Mouse (Mus musculus): ENCODE measurements at regions not wholly inside any gene's neighbourhood (a gene's known extent, or its start where the extent isn't known, plus 50 kb on each side); places are given as distances from the start of the nearest gene placed in this dataset.

- TF ChIP-seq POLR2A (IDR thresholded peaks at IDR 0.05; ENCODE audit: insufficient read depth, low read depth, low read length) (no peak), CTCF (IDR thresholded peaks at IDR 0.05; ENCODE audit: insufficient read depth, low read depth, low read length) (no peak)
- WGBS = 97% methylated on average over 8 of the region's 8 CpGs
- Histone ChIP-seq H3K4me3 (ENCODE audit: insufficient read depth, low read depth, low read length) (no peak overlapping the region), H3K27ac (ENCODE audit: insufficient read depth, low read depth, low read length) (no peak overlapping the region), H3K4me1 (ENCODE audit: control insufficient read depth, insufficient read depth, low read length) (peaks cover 7% of the 10 kb centered on the region)
Measured at GRCm38 (mm10) chr15:86917891-86918290, 626.2 kb upstream of the Fam19a5 start.

GRCm38 (mm10) chr15:86919704-86920103 lies 624.4 kb upstream of the Fam19a5 start:
- Histone ChIP-seq H3K4me3 (ENCODE audit: insufficient read depth, low read depth, low read length) (no peak overlapping the region), H3K27ac (ENCODE audit: insufficient read depth, low read depth, low read length) (no peak overlapping the region), H3K4me1 (ENCODE audit: control insufficient read depth, insufficient read depth, low read length) (peaks cover 7% of the 10 kb centered on the region)
- TF ChIP-seq CTCF (IDR thresholded peaks at IDR 0.05; ENCODE audit: insufficient read depth, low read depth, low read length) = no peak
- no peak for TF ChIP-seq POLR2A (IDR thresholded peaks at IDR 0.05; ENCODE audit: insufficient read depth, low read depth, low read length)
- WGBS = 46% methylated on average over 8 of the region's 8 CpGs

- no peak overlapping the region for H3K27ac ChIP-seq (ENCODE audit: insufficient read depth, low read depth, low read length)
- no peak overlapping the region for H3K4me3 ChIP-seq (ENCODE audit: insufficient read depth, low read depth, low read length)
- TF ChIP-seq POLR2A (IDR thresholded peaks at IDR 0.05; ENCODE audit: insufficient read depth, low read depth, low read length) (no peak), CTCF (IDR thresholded peaks at IDR 0.05; ENCODE audit: insufficient read depth, low read depth, low read length) (no peak)
- peaks cover 10% of the 10 kb centered on the region for H3K4me1 ChIP-seq (ENCODE audit: control insufficient read depth, insufficient read depth, low read length)
- 53% methylated on average over 7 of the region's 7 CpGs for WGBS
Measured at GRCm38 (mm10) chr15:86920185-86920584, 623.9 kb upstream of the Fam19a5 start.

- H3K27ac ChIP-seq (ENCODE audit: insufficient read depth, low read depth, low read length) = no peak overlapping the region
- WGBS = 23% methylated on average over 8 of the region's 8 CpGs
- no peak for TF ChIP-seq POLR2A (IDR thresholded peaks at IDR 0.05; ENCODE audit: insufficient read depth, low read depth, low read length)
- TF ChIP-seq CTCF (IDR thresholded peaks at IDR 0.05; ENCODE audit: insufficient read depth, low read depth, low read length) = no peak
- H3K4me3 ChIP-seq (ENCODE audit: insufficient read depth, low read depth, low read length) = no peak overlapping the region
- peaks cover 15% of the 10 kb centered on the region for H3K4me1 ChIP-seq (ENCODE audit: control insufficient read depth, insufficient read depth, low read length)
Measured at GRCm38 (mm10) chr15:86921401-86921800, 622.7 kb upstream of the Fam19a5 start.

- Histone ChIP-seq H3K4me3 (ENCODE audit: insufficient read depth, low read depth, low read length) (no peak overlapping the region), H3K4me1 (ENCODE audit: control insufficient read depth, insufficient read depth, low read length) (peaks cover 15% of the 10 kb centered on the region), H3K27ac (ENCODE audit: insufficient read depth, low read depth, low read length) (no peak overlapping the region)
- 22% methylated on average over 17 of the region's 17 CpGs for WGBS
- no peak for TF ChIP-seq POLR2A (IDR thresholded peaks at IDR 0.05; ENCODE audit: insufficient read depth, low read depth, low read length)
- no peak for TF ChIP-seq CTCF (IDR thresholded peaks at IDR 0.05; ENCODE audit: insufficient read depth, low read depth, low read length)
Measured at GRCm38 (mm10) chr15:86925081-86925749, 618.9 kb upstream of the Fam19a5 start.

GRCm38 (mm10) chr15:86932345-86933075 lies 611.6 kb upstream of the Fam19a5 start:
- TF ChIP-seq POLR2A (IDR thresholded peaks at IDR 0.05; ENCODE audit: insufficient read depth, low read depth, low read length) = no peak
- H3K27ac ChIP-seq (ENCODE audit: insufficient read depth, low read depth, low read length) = no peak overlapping the region
- WGBS = 68% methylated on average over 15 of the region's 15 CpGs
- peaks cover 10% of the 10 kb centered on the region; the same call in 1 of the 2 replicates for H3K4me1 ChIP-seq (ENCODE audit: control insufficient read depth, insufficient read depth, low read length)
- no peak overlapping the region for H3K4me3 ChIP-seq (ENCODE audit: insufficient read depth, low read depth, low read length)

GRCm38 (mm10) chr15:86937364-86937763 lies 606.7 kb upstream of the Fam19a5 start:
- Histone ChIP-seq H3K4me3 (ENCODE audit: insufficient read depth, low read depth, low read length) (no peak overlapping the region), H3K4me1 (ENCODE audit: control insufficient read depth, insufficient read depth, low read length) (peaks cover 1% of the 10 kb centered on the region; the same call in 1 of the 2 replicates), H3K27ac (ENCODE audit: insufficient read depth, low read depth, low read length) (no peak overlapping the region)
- TF ChIP-seq CTCF (IDR thresholded peaks at IDR 0.05; ENCODE audit: insufficient read depth, low read depth, low read length) (no peak), POLR2A (IDR thresholded peaks at IDR 0.05; ENCODE audit: insufficient read depth, low read depth, low read length) (no peak)
- 86% methylated on average over 3 of the region's 3 CpGs for WGBS

- H3K4me1 ChIP-seq (ENCODE audit: control insufficient read depth, insufficient read depth, low read length) = no peaks in the 10 kb centered on the region
- H3K4me3 ChIP-seq (ENCODE audit: insufficient read depth, low read depth, low read length) = no peak overlapping the region
- TF ChIP-seq POLR2A (IDR thresholded peaks at IDR 0.05; ENCODE audit: insufficient read depth, low read depth, low read length) (no peak), CTCF (IDR thresholded peaks at IDR 0.05; ENCODE audit: insufficient read depth, low read depth, low read length) (no peak)
- H3K27ac ChIP-seq (ENCODE audit: insufficient read depth, low read depth, low read length) = no peak overlapping the region
- WGBS = 84% methylated on average over 7 of the region's 7 CpGs
Measured at GRCm38 (mm10) chr15:86944529-86944928, 599.6 kb upstream of the Fam19a5 start.

- Histone ChIP-seq H3K4me1 (ENCODE audit: control insufficient read depth, insufficient read depth, low read length) (peaks cover 14% of the 10 kb centered on the region), H3K4me3 (ENCODE audit: insufficient read depth, low read depth, low read length) (no peak overlapping the region), H3K27ac (ENCODE audit: insufficient read depth, low read depth, low read length) (no peak overlapping the region)
- WGBS = 43% methylated on average over 5 of the region's 5 CpGs
- TF ChIP-seq POLR2A (IDR thresholded peaks at IDR 0.05; ENCODE audit: insufficient read depth, low read depth, low read length) (no peak), CTCF (IDR thresholded peaks at IDR 0.05; ENCODE audit: insufficient read depth, low read depth, low read length) (no peak)
Measured at GRCm38 (mm10) chr15:86952593-86952992, 591.5 kb upstream of the Fam19a5 start.
